Mouse (Mus musculus): ENCODE results near the gene Hs3st1.

DNA sequence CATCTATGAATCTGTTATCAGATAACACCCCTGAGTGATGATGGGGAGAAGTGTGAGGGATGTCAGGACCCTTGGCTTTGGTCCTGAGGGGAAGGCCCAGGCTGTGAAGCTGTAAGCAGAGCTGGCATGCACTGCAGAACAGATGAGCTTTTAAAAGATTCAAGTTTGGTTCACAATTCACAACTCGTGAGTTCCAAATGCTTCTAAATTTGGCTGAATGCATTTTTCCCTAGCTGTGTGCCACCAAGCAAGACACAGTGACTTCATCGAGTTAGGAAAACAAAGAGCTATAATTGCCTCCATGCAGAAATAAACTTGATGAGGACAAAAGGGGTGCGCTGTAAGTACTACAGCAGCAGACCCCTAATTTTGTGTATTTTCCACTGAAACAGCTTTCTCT is 48.2 kb upstream of the Hs3st1 start:
- TF ChIP-seq CTCF (IDR thresholded peaks at IDR 0.05; ENCODE audit: borderline replicate concordance, insufficient read depth, low read depth, low read length) (no peak), POLR2A (IDR thresholded peaks at IDR 0.05; ENCODE audit: borderline replicate concordance, insufficient read depth, low read length) (no peak)

Measured in cerebellum, adult 2 months (tissue).